Mouse (Mus musculus): ENCODE measurements around the gene Apoa2. TPM values are rescaled to one million over a fixed set of nuclear protein-coding genes. Genes with fewer than 3 reads are reported as not detected.

The Apoa2 gene
- polyA plus RNA-seq, 1 experiment from 2014 or later: 14.1 TPM

- no peaks in the 10 kb centered on the region for H3K27me3 ChIP-seq (replicated peaks; ENCODE audit: control insufficient read depth, insufficient read depth, low read length)
- no peak overlapping the region for H3K9ac ChIP-seq (ENCODE audit: low read depth, low read length)
- H3K27ac ChIP-seq (ENCODE audit: low read depth, low read length): no peak overlapping the region
- TF ChIP-seq CTCF (IDR thresholded peaks at IDR 0.05; ENCODE audit: low read depth): no peak
- 0 out of 2 replicates have a peak, but pooled peaks cover 3% of the 10 kb centered on the region for H3K36me3 ChIP-seq (ENCODE audit: control insufficient read depth, insufficient read depth)
- peaks cover 4% of the 10 kb centered on the region; the same call in 1 of the 2 replicates for H3K4me1 ChIP-seq (replicated peaks; ENCODE audit: control insufficient read depth, insufficient read depth, low read length)
- H3K4me3 ChIP-seq (ENCODE audit: low read depth, low read length): no peak overlapping the region
- 57% methylated on average over 3 of the region's 3 CpGs for WGBS
- H3K9me3 ChIP-seq (ENCODE audit: control insufficient read depth): no peaks in the 10 kb centered on the region
- no peak overlapping the region for H3K4me2 ChIP-seq (replicated peaks; ENCODE audit: low read depth)
- ATAC-seq: no peak
Observed at GRCm38 (mm10) chr1:171260316-171260715, 35.5 kb downstream of the Apoa2 start.

GRCm38 (mm10) chr1:171262594-171263130 is 37.8 kb downstream of the Apoa2 start:
- TF ChIP-seq CTCF (IDR thresholded peaks at IDR 0.05; ENCODE audit: low read depth): no peak
- Histone ChIP-seq H3K4me1 (replicated peaks; ENCODE audit: control insufficient read depth, insufficient read depth, low read length) (peaks cover 4% of the 10 kb centered on the region; the same call in 1 of the 2 replicates), H3K9ac (ENCODE audit: low read depth, low read length) (no peak overlapping the region), H3K9me3 (ENCODE audit: control insufficient read depth) (no peaks in the 10 kb centered on the region), H3K4me3 (ENCODE audit: low read depth, low read length) (no peak overlapping the region), H3K36me3 (ENCODE audit: control insufficient read depth, insufficient read depth) (no peaks in the 10 kb centered on the region), H3K27me3 (replicated peaks; ENCODE audit: control insufficient read depth, insufficient read depth, low read length) (no peaks in the 10 kb centered on the region), H3K27ac (ENCODE audit: low read depth, low read length) (peak overlapping the region; percentile 68; the same call in 1 of the 2 replicates), H3K4me2 (replicated peaks; ENCODE audit: low read depth) (peak overlapping the region; percentile 41)
- 7% methylated on average over 8 of the region's 8 CpGs for WGBS
- peak; percentile 41; the same call in 1 of the 2 replicates for ATAC-seq

GRCm38 (mm10) chr1:171263185-171263611 is 38.3 kb downstream of the Apoa2 start:
- TF ChIP-seq CTCF (IDR thresholded peaks at IDR 0.05; ENCODE audit: low read depth): no peak
- Histone ChIP-seq H3K9ac (ENCODE audit: low read depth, low read length) (no peak overlapping the region), H3K36me3 (ENCODE audit: control insufficient read depth, insufficient read depth) (no peaks in the 10 kb centered on the region), H3K4me2 (replicated peaks; ENCODE audit: low read depth) (peak overlapping the region; percentile 41; the same call in 1 of the 2 replicates), H3K4me1 (replicated peaks; ENCODE audit: control insufficient read depth, insufficient read depth, low read length) (peaks cover 4% of the 10 kb centered on the region; the same call in 1 of the 2 replicates), H3K27ac (ENCODE audit: low read depth, low read length) (peak overlapping the region; percentile 64; the same call in 1 of the 2 replicates), H3K4me3 (ENCODE audit: low read depth, low read length) (no peak overlapping the region), H3K27me3 (replicated peaks; ENCODE audit: control insufficient read depth, insufficient read depth, low read length) (no peaks in the 10 kb centered on the region), H3K9me3 (ENCODE audit: control insufficient read depth) (no peaks in the 10 kb centered on the region)
- WGBS: 6% methylated on average over 2 of the region's 2 CpGs
- peak; percentile 69 for ATAC-seq

GRCm38 (mm10) chr1:171263666-171264461 is 39.0 kb downstream of the Apoa2 start:
- H3K9ac ChIP-seq (ENCODE audit: low read depth, low read length): no peak overlapping the region
- 74% methylated on average over 3 of the region's 3 CpGs for WGBS
- ATAC-seq: 0 out of 2 replicates have a peak, but pooled peaks have one; percentile 5
- H3K4me3 ChIP-seq (ENCODE audit: low read depth, low read length): no peak overlapping the region
- H3K36me3 ChIP-seq (ENCODE audit: control insufficient read depth, insufficient read depth): no peaks in the 10 kb centered on the region
- peaks cover 4% of the 10 kb centered on the region; the same call in 1 of the 2 replicates for H3K4me1 ChIP-seq (replicated peaks; ENCODE audit: control insufficient read depth, insufficient read depth, low read length)
- peak; percentile 53 for TF ChIP-seq CTCF (IDR thresholded peaks at IDR 0.05; ENCODE audit: low read depth)
- no peaks in the 10 kb centered on the region for H3K27me3 ChIP-seq (replicated peaks; ENCODE audit: control insufficient read depth, insufficient read depth, low read length)
- no peak overlapping the region for H3K4me2 ChIP-seq (replicated peaks; ENCODE audit: low read depth)
- peak overlapping the region; percentile 64; the same call in 1 of the 2 replicates for H3K27ac ChIP-seq (ENCODE audit: low read depth, low read length)
- no peaks in the 10 kb centered on the region for H3K9me3 ChIP-seq (ENCODE audit: control insufficient read depth)

- WGBS: 41% methylated on average over 4 of the region's 4 CpGs
- TF ChIP-seq CTCF (IDR thresholded peaks at IDR 0.05; ENCODE audit: low read depth): no peak
- ATAC-seq: no peak
- no peak overlapping the region for H3K9ac ChIP-seq (ENCODE audit: low read depth, low read length)
- no peaks in the 10 kb centered on the region for H3K27me3 ChIP-seq (replicated peaks; ENCODE audit: control insufficient read depth, insufficient read depth, low read length)
- no peak overlapping the region for H3K4me3 ChIP-seq (ENCODE audit: low read depth, low read length)
- H3K9me3 ChIP-seq (ENCODE audit: control insufficient read depth): no peaks in the 10 kb centered on the region
- no peak overlapping the region for H3K4me2 ChIP-seq (replicated peaks; ENCODE audit: low read depth)
- no peak overlapping the region for H3K27ac ChIP-seq (ENCODE audit: low read depth, low read length)
- no peaks in the 10 kb centered on the region for H3K36me3 ChIP-seq (ENCODE audit: control insufficient read depth, insufficient read depth)
- peaks cover 5% of the 10 kb centered on the region; the same call in 1 of the 2 replicates for H3K4me1 ChIP-seq (replicated peaks; ENCODE audit: control insufficient read depth, insufficient read depth, low read length)
Observed at GRCm38 (mm10) chr1:171265971-171266744, 41.3 kb downstream of the Apoa2 start.

GRCm38 (mm10) chr1:171268341-171268740 is 43.5 kb downstream of the Apoa2 start:
- no peak for ATAC-seq
- TF ChIP-seq CTCF (IDR thresholded peaks at IDR 0.05; ENCODE audit: low read depth): no peak
- H3K4me2 ChIP-seq (replicated peaks; ENCODE audit: low read depth): no peak overlapping the region
- WGBS: 61% methylated on average over 1 of the region's 1 CpGs
- no peak overlapping the region for H3K9ac ChIP-seq (ENCODE audit: low read depth, low read length)
- no peaks in the 10 kb centered on the region for H3K9me3 ChIP-seq (ENCODE audit: control insufficient read depth)
- no peak overlapping the region for H3K27ac ChIP-seq (ENCODE audit: low read depth, low read length)
- no peaks in the 10 kb centered on the region for H3K27me3 ChIP-seq (replicated peaks; ENCODE audit: control insufficient read depth, insufficient read depth, low read length)
- H3K4me1 ChIP-seq (replicated peaks; ENCODE audit: control insufficient read depth, insufficient read depth, low read length): 0 out of 2 replicates have a peak, but pooled peaks cover 4% of the 10 kb centered on the region
- peaks cover 11% of the 10 kb centered on the region for H3K36me3 ChIP-seq (ENCODE audit: control insufficient read depth, insufficient read depth)
- H3K4me3 ChIP-seq (ENCODE audit: low read depth, low read length): no peak overlapping the region
